Mouse (Mus musculus) hindbrain, embryonic 14.5 days (tissue): ENCODE measurements around the gene Cldn15. TPM values are rescaled to one million over a fixed set of nuclear protein-coding genes. Genes with fewer than 3 reads are reported as not detected.

Source experiments
- ATAC-seq: fragments of 200-750 bp; cut with Nextera tagmentation; 2 replicates; pipeline ENCODE4 v1.8.0; 2017; ENCODE audit warnings: moderate number of reproducible peaks, mild to moderate bottlenecking, moderate TSS enrichment, moderate library complexity; ENCODE audit not compliant: low FRiP score
- DNase-seq: peaks from one replicate; pipeline ENCODE4 v3.0.0-alpha.2; 2015; ENCODE audit warnings: low spot score
- H3K27ac ChIP-seq: fragments of 300-500 bp; sonication (generic); 2 replicates; pipeline ENCODE4 v1.5.1; 2014; ENCODE audit warnings: mild to moderate bottlenecking, moderate library complexity
- H3K27me3 ChIP-seq: fragments of 300-500 bp; sonication (generic); 2 replicates; pipeline ENCODE4 v1.6.1; 2014; ENCODE audit warnings: mild to moderate bottlenecking, low read length, mixed read lengths; ENCODE audit not compliant: control insufficient read depth, insufficient read depth
- H3K36me3 ChIP-seq: fragments of 300-500 bp; sonication (generic); replicated peaks from 2 replicates; pipeline ENCODE4 v1.6.1; 2014; ENCODE audit not compliant: control insufficient read depth, insufficient read depth
- H3K4me1 ChIP-seq: fragments of 300-500 bp; sonication (generic); replicated peaks from 2 replicates; pipeline ENCODE4 v1.6.1; 2014; ENCODE audit warnings: antibody characterized with exemption, low read length, mixed read lengths; ENCODE audit not compliant: control insufficient read depth, insufficient read depth
- H3K4me2 ChIP-seq: fragments of 300-500 bp; sonication (generic); replicated peaks from 2 replicates; pipeline ENCODE4 v1.6.1; 2014; ENCODE audit warnings: mild to moderate bottlenecking, moderate library complexity
- H3K4me3 ChIP-seq: fragments of 300-500 bp; sonication (generic); replicated peaks from 2 replicates; pipeline ENCODE4 v1.5.1; 2014; ENCODE audit warnings: mild to moderate bottlenecking, low read length
- H3K9ac ChIP-seq: fragments of 300-500 bp; sonication (generic); 2 replicates; pipeline ENCODE4 v1.6.1; 2014
- H3K9me3 ChIP-seq: fragments of 300-500 bp; sonication (generic); 2 replicates; pipeline ENCODE4 v1.6.1; 2016; ENCODE audit warnings: low read length; ENCODE audit not compliant: control insufficient read depth
- WGBS: fragments of 180-500 bp; shearing (Covaris S2); extraction: QIAGEN DNeasy Blood & Tissue Kit; methylation state at CpG from one replicate; pipeline ENCODE4 v1.1.7; 2014; 5-methylcytosine and 5-hydroxymethylcytosine counted together
- microRNA counts: library from miRNA; unstranded; fragments of <30 nt; microRNA quantifications from one replicate; lab custom pipeline; 2016
- microRNA-seq: library from miRNA; unstranded; fragments of <30 nt; microRNA quantifications from one replicate; pipeline ENCODE4, GENCODE M21; 2016
- polyA plus RNA-seq: library from polyadenylated mRNA; unstranded; fragments of >200 nt; fragmentation: Nextera tagmentation; extraction: Ambion mirVana; gene quantifications from 2 replicates; pipeline ENCODE4 v1.2.1, GENCODE M21; 2014

The Cldn15 gene
- polyA plus RNA-seq, 1 experiment from 2014 or later, result 0.13 TPM

DNA sequence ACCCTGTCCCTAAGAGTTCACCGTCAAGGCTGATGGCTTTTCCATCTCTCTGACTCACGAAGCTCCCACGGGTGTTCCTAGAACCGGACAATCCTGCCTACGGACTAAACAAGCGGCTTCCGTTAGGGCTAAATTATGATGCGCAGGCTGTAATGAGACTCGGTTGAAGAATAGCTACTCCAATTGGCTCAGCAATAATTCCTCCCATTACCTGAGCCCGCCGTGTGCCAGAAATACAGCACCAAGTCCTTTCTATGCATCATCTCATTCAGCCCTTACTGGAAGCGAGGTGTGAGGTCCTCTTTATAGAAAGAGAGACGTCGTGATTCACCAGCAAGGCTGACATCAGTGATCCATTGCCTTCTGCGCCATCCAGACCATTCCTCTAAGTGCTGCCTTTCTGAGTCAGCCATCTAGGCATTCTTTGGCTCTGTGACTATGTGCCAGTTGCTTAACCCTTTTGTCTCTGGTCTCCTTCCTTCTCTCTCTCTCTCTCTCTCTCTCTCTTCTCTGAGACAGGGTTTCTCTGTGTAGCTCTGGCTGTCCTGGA, 46.1 kb downstream of the Cldn15 start:
- H3K4me3 ChIP-seq, result no peak overlapping the region
- H3K36me3 ChIP-seq, result no peaks in the 10 kb centered on the region
- H3K27me3 ChIP-seq, result no peaks in the 10 kb centered on the region
- DNase-seq (no peak), ATAC-seq (no peak)
- H3K4me2 ChIP-seq, result no peak overlapping the region
- no peak overlapping the region for H3K9ac ChIP-seq
- H3K9me3 ChIP-seq, result no peaks in the 10 kb centered on the region
- H3K27ac ChIP-seq, result no peak overlapping the region
- WGBS, result 76% methylated on average over 15 of the region's 15 CpGs
- no peaks in the 10 kb centered on the region for H3K4me1 ChIP-seq

- Histone ChIP-seq H3K36me3 (no peaks in the 10 kb centered on the region), H3K9ac (no peak overlapping the region), H3K27ac (no peak overlapping the region), H3K27me3 (no peaks in the 10 kb centered on the region), H3K4me1 (no peaks in the 10 kb centered on the region), H3K9me3 (no peaks in the 10 kb centered on the region), H3K4me3 (no peak overlapping the region), H3K4me2 (no peak overlapping the region)
- WGBS, result 94% methylated on average over 3 of the region's 3 CpGs
- DNase-seq (no peak), ATAC-seq (no peak)
Measured at GRCm38 (mm10) chr5:137015913-137016312, 49.5 kb downstream of the Cldn15 start.

GRCm38 (mm10) chr5:137024318-137024717, 57.9 kb downstream of the Cldn15 start:
- no peak for ATAC-seq
- H3K4me1 ChIP-seq, result peaks cover 5% of the 10 kb centered on the region; the same call in 1 of the 2 replicates
- H3K36me3 ChIP-seq, result no peaks in the 10 kb centered on the region
- no peak overlapping the region for H3K27ac ChIP-seq
- no peaks in the 10 kb centered on the region for H3K9me3 ChIP-seq
- 52% methylated on average over 3 of the region's 3 CpGs for WGBS
- H3K27me3 ChIP-seq, result peaks cover 53% of the 10 kb centered on the region
- H3K4me2 ChIP-seq, result no peak overlapping the region
- no peak overlapping the region for H3K4me3 ChIP-seq
- DNase-seq, result no peak
- H3K9ac ChIP-seq, result no peak overlapping the region

DNA sequence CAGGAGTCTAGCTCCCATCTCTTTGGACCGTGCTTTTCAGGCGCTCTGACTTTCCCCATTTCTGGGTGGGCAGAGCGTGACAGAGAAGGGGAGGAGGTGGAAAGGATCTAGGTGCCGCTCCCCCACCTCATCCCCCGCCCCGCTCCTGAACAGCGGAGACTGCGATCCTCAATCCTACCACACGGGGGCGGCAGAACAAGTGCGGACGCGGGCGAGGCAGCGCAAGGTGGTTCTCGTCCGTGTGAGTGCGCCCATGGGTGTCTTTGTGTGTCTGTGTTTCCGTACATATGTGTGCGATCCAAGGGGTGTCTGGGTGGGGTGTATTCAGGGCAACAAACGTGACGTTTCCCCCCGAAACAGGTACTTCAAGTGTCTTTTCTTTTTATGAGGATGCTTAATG, 58.7 kb downstream of the Cldn15 start:
- DNase-seq, result peak; percentile 87
- WGBS, result under 1% methylated on average over 23 of the region's 23 CpGs
- peaks cover 58% of the 10 kb centered on the region for H3K27me3 ChIP-seq
- H3K36me3 ChIP-seq, result no peaks in the 10 kb centered on the region
- H3K4me1 ChIP-seq, result peaks cover 5% of the 10 kb centered on the region; the same call in 1 of the 2 replicates
- H3K9ac ChIP-seq, result no peak overlapping the region
- H3K4me2 ChIP-seq, result peak overlapping the region; percentile 46
- no peaks in the 10 kb centered on the region for H3K9me3 ChIP-seq
- no peak overlapping the region for H3K27ac ChIP-seq
- peak overlapping the region; percentile 23 for H3K4me3 ChIP-seq
- ATAC-seq, result no peak

MicroRNA genes within 50 kb of the gene (microRNA counts, 519-probe panel; counts per million panel counts)
- microRNA mmu-miR-702 (lab: Ali Mortazavi, UCI), result not detected

Small RNA genes lying within 50 kb of the gene (microRNA-seq; reads per million reads assigned to microRNA genes)
- 78.1 reads per million, percentile 49 among the genes with 10 or more reads in this experiment for gene Mir702

Other genes with a start within 250 kb of the Cldn15 start
- 21.7 and 27.5 TPM in 2 replicates for gene Col26a1, start 83.4 kb upstream of the Cldn15 start, polyA plus RNA-seq
- 118 and 133 TPM in 2 replicates for gene Ift22, start 58.5 kb upstream of the Cldn15 start, polyA plus RNA-seq
- gene Fis1, start 13.3 kb upstream of the Cldn15 start, polyA plus RNA-seq, result 391 and 425 TPM in 2 replicates
- gene Plod3, start 20.4 kb downstream of the Cldn15 start, polyA plus RNA-seq, result 30.1 and 30.7 TPM in 2 replicates
- gene Znhit1, start 21.4 kb downstream of the Cldn15 start, polyA plus RNA-seq, result 116 and 121 TPM in 2 replicates
- 7.0 and 9.7 TPM in 2 replicates for gene Vgf, start 59.8 kb downstream of the Cldn15 start, polyA plus RNA-seq
- gene Ap1s1, start 79.5 kb downstream of the Cldn15 start, polyA plus RNA-seq, result 192 and 201 TPM in 2 replicates
- 0.25 TPM in 2 replicates for gene Serpine1, start 105.7 kb downstream of the Cldn15 start, polyA plus RNA-seq
- gene Trim56, start 149.6 kb downstream of the Cldn15 start, polyA plus RNA-seq, result 3.3 and 3.9 TPM in 2 replicates
- gene Muc3, start 182.7 kb downstream of the Cldn15 start, polyA plus RNA-seq, result not detected in 2 replicates
- 0.09 and 0.43 TPM in 2 replicates for gene Muc3a, start 245.8 kb downstream of the Cldn15 start, polyA plus RNA-seq